Mouse (Mus musculus): ENCODE data around the gene Fam193b.
"Not testable (repeated sequence)": the region's sequence is repeated elsewhere in the genome, so short reads cannot be mapped to it uniquely, and the experiment has no call there.

Gene Fam193b

GRCm38 (mm10) chr13:55571027-55571751 lies at the start of gene Fam193b:
Fam193b (minus strand) TSS chr13:55571120.
- peak; percentile 95 for DNase-seq (ENCODE audit: low spot score)

- no peak for DNase-seq (ENCODE audit: low spot score)
Measured at GRCm38 (mm10) chr13:55620275-55620674, 49.4 kb upstream of the Fam193b start.

- DNase-seq (ENCODE audit: low spot score) = no peak
Measured at GRCm38 (mm10) chr13:55619328-55619727, 48.4 kb upstream of the Fam193b start.

GRCm38 (mm10) chr13:55613471-55613870 lies 42.6 kb upstream of the Fam193b start:
- no peak for DNase-seq (ENCODE audit: low spot score)

GRCm38 (mm10) chr13:55611996-55612395 lies 41.1 kb upstream of the Fam193b start:
- no peak for DNase-seq (ENCODE audit: low spot score)

GRCm38 (mm10) chr13:55607624-55608006 lies 36.7 kb upstream of the Fam193b start:
- no peak for DNase-seq (ENCODE audit: low spot score)

GRCm38 (mm10) chr13:55606899-55607623 lies 36.1 kb upstream of the Fam193b start:
- DNase-seq (ENCODE audit: low spot score) = no peak

- DNase-seq (ENCODE audit: low spot score) = no peak
Measured at GRCm38 (mm10) chr13:55604606-55605005, 33.7 kb upstream of the Fam193b start.

- peak; percentile 73 for DNase-seq (ENCODE audit: low spot score)
Measured at GRCm38 (mm10) chr13:55601611-55602010, 30.7 kb upstream of the Fam193b start.

- DNase-seq (ENCODE audit: low spot score) = no peak
Measured at GRCm38 (mm10) chr13:55600657-55601056, 29.7 kb upstream of the Fam193b start.

- peak; percentile 84 for DNase-seq (ENCODE audit: low spot score)
Measured at GRCm38 (mm10) chr13:55599566-55600540, 28.9 kb upstream of the Fam193b start, which contains the start of gene B4galt7. B4galt7 (plus strand) TSS chr13:55599896.

GRCm38 (mm10) chr13:55596802-55597201 lies 25.9 kb upstream of the Fam193b start:
- DNase-seq (ENCODE audit: low spot score) = no peak

- DNase-seq (ENCODE audit: low spot score) = no peak
Measured at GRCm38 (mm10) chr13:55595375-55595774, 24.5 kb upstream of the Fam193b start.

- DNase-seq (ENCODE audit: low spot score) = no peak
Measured at GRCm38 (mm10) chr13:55593254-55593747, 22.4 kb upstream of the Fam193b start.

GRCm38 (mm10) chr13:55592512-55593253 lies 21.8 kb upstream of the Fam193b start:
- DNase-seq (ENCODE audit: low spot score) = peak; percentile 97

- DNase-seq (ENCODE audit: low spot score) = peak; percentile 64
Measured at GRCm38 (mm10) chr13:55591961-55592490, 21.1 kb upstream of the Fam193b start.

GRCm38 (mm10) chr13:55578086-55578485 lies 7.2 kb upstream of the Fam193b start:
- DNase-seq (ENCODE audit: low spot score) = no peak

GRCm38 (mm10) chr13:55576872-55577271 lies 6.0 kb upstream of the Fam193b start:
- DNase-seq (ENCODE audit: low spot score) = not testable (repeated sequence)

GRCm38 (mm10) chr13:55575932-55576331 lies 5.0 kb upstream of the Fam193b start:
- no peak for DNase-seq (ENCODE audit: low spot score)

- no peak for DNase-seq (ENCODE audit: low spot score)
Measured at GRCm38 (mm10) chr13:55574321-55574720, 3.4 kb upstream of the Fam193b start.

- DNase-seq (ENCODE audit: low spot score) = no peak
Measured at GRCm38 (mm10) chr13:55573432-55573831, 2.5 kb upstream of the Fam193b start, which contains the start of gene Tmed9. Tmed9 (plus strand) TSS chr13:55573732.
